Mouse (Mus musculus) ES-E14 (cell line): ENCODE measurements at regions not wholly inside any gene's neighbourhood (a gene's known extent, or its start where the extent isn't known, plus 50 kb on each side); places are given as distances from the start of the nearest gene placed in this dataset.

Experiments used
- CHD2 ChIP-seq: IDR thresholded peaks from 2 replicates; pipeline ENCODE4 v1.6.1; 2014; ENCODE audit warnings: mild to moderate bottlenecking, low read depth, low read length, inconsistent platforms
- HCFC1 ChIP-seq: IDR thresholded peaks from 2 replicates; pipeline ENCODE4 v1.6.1; 2012; ENCODE audit warnings: low read length, inconsistent platforms, borderline replicate concordance; ENCODE audit not compliant: insufficient read depth
- MAFK ChIP-seq: IDR thresholded peaks from 2 replicates; pipeline ENCODE4 v1.6.1; 2014; ENCODE audit warnings: mild to moderate bottlenecking, low read depth, low read length, inconsistent platforms; ENCODE audit not compliant: insufficient read depth
- ZC3H11A ChIP-seq: IDR thresholded peaks from 2 replicates; pipeline ENCODE4 v1.6.1; 2012; ENCODE audit warnings: low read depth, mild to moderate bottlenecking, inconsistent platforms, low read length, borderline replicate concordance
- ZNF384 ChIP-seq: IDR thresholded peaks from 2 replicates; pipeline ENCODE4 v1.6.1; 2012; ENCODE audit warnings: low read depth, low read length, inconsistent platforms

- no peak for TF ChIP-seq CHD2
- no peak for TF ChIP-seq ZC3H11A
- no peak for TF ChIP-seq MAFK
- no peak for TF ChIP-seq HCFC1
- no peak for TF ChIP-seq ZNF384
These were observed 121.4 kb downstream of the Cenpf start for GRCm38 (mm10) chr1:189566491-189566890.
